Mouse (Mus musculus) liver, adult 2 months (tissue): ENCODE measurements around the gene Dnaaf1. TPM values are rescaled to one million over a fixed set of nuclear protein-coding genes. Genes with fewer than 3 reads are reported as not detected.
A peak's percentile ranks its signal among the peaks of the same experiment; 100 is the strongest.

Experiments used
- DNase-seq: peaks from one replicate; pipeline ENCODE4 v3.0.0-alpha.2; 2011; ENCODE audit warnings: low read depth, low spot score; ENCODE audit errors: extremely low read depth
- H3K27ac ChIP-seq: fragments of 200-500 bp; replicated peaks from 2 replicates; pipeline ENCODE4 v1.5.1; 2012; ENCODE audit warnings: low read depth, mild to moderate bottlenecking, control low read depth, inconsistent platforms, low read length; ENCODE audit not compliant: insufficient read depth
- H3K27me3 ChIP-seq: fragments of 200-500 bp; 2 replicates; pipeline ENCODE4 v1.6.1; 2012; ENCODE audit warnings: mild to moderate bottlenecking, moderate library complexity, low read length, inconsistent platforms; ENCODE audit not compliant: control insufficient read depth, insufficient read depth
- H3K36me3 ChIP-seq: fragments of 200-500 bp; 2 replicates; pipeline ENCODE4 v1.6.1; 2012; ENCODE audit warnings: low read length, inconsistent platforms; ENCODE audit not compliant: control insufficient read depth, insufficient read depth
- H3K4me1 ChIP-seq: fragments of 200-500 bp; 2 replicates; pipeline ENCODE4 v1.6.1; 2011; ENCODE audit warnings: low read length; ENCODE audit not compliant: control insufficient read depth, insufficient read depth
- H3K4me3 ChIP-seq: fragments of 200-500 bp; 2 replicates; pipeline ENCODE4 v1.5.1; 2011; ENCODE audit warnings: low read depth, mild to moderate bottlenecking, control low read depth, low read length, moderate library complexity; ENCODE audit not compliant: insufficient read depth
- H3K79me2 ChIP-seq: fragments of 200-500 bp; 2 replicates; pipeline ENCODE4 v1.6.1; 2012; ENCODE audit warnings: inconsistent platforms, mild to moderate bottlenecking, low read length, moderate library complexity; ENCODE audit not compliant: control insufficient read depth, insufficient read depth
- H3K9ac ChIP-seq: fragments of 200-500 bp; 2 replicates; pipeline ENCODE4 v1.6.1; 2012; ENCODE audit warnings: low read depth, mild to moderate bottlenecking, control low read depth, inconsistent platforms, low read length
- CTCF ChIP-seq: fragments of 200-500 bp; IDR thresholded peaks from 2 replicates; pipeline ENCODE4 v1.5.1; 2011; ENCODE audit warnings: low read depth, low read length, control low read depth
- POLR2A ChIP-seq: fragments of 200-500 bp; IDR thresholded peaks from 2 replicates; pipeline ENCODE4 v1.6.1; 2011; ENCODE audit warnings: low read length, control low read depth; ENCODE audit not compliant: insufficient read depth; ENCODE audit errors: extremely low read depth
- WGBS: fragments of 180-500 bp; shearing (Covaris S2); methylation state at CpG from one replicate; pipeline ENCODE4 v1.1.7; 2018; 5-methylcytosine and 5-hydroxymethylcytosine counted together
- polyA plus RNA-seq: library from polyadenylated mRNA; depleted of rRNA; stranded (reverse); fragments of >200 nt; gene quantifications from 2 replicates; pipeline ENCODE4 v1.2.3, GENCODE M21; 2012
- total RNA-seq: library from RNA; depleted of rRNA; stranded (reverse); fragments of >200 nt; gene quantifications from 2 replicates; pipeline ENCODE4 v1.2.3, GENCODE M21; 2014

Dnaaf1 gene
- total and polyA plus RNA-seq, 2 experiments = not detected

DNA sequence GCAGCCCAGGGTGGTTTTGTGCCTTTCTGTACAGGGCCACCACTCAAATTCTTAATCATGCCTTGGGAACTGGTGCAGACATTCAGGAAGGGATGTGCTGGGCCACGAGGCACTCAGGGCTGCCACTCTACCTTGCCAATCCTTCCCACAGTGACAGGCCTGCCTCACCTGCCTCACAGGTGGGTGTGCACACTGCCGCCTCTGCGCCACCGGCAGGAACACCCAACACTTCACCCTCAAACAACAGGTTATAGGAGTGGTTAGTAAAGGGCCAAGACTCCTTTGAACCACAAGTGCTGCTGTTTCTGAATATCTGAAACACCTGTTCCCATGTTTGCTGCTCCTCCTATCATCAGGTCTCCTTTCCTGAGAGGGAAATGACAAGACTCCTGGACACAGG lies 2.6 kb upstream of the Dnaaf1 start:
- Histone ChIP-seq H3K4me1 (peaks cover 6% of the 10 kb centered on the region), H3K36me3 (no peaks in the 10 kb centered on the region; the same call in 1 of the 2 replicates), H3K4me3 (no peak overlapping the region), H3K9ac (no peak overlapping the region), H3K79me2 (peaks cover 15% of the 10 kb centered on the region; the same call in 1 of the 2 replicates), H3K27ac (no peak overlapping the region), H3K27me3 (no peaks in the 10 kb centered on the region)
- TF ChIP-seq CTCF (no peak), POLR2A (no peak)
- 91% methylated on average over 4 of the region's 4 CpGs for WGBS
- no peak for DNase-seq

DNA sequence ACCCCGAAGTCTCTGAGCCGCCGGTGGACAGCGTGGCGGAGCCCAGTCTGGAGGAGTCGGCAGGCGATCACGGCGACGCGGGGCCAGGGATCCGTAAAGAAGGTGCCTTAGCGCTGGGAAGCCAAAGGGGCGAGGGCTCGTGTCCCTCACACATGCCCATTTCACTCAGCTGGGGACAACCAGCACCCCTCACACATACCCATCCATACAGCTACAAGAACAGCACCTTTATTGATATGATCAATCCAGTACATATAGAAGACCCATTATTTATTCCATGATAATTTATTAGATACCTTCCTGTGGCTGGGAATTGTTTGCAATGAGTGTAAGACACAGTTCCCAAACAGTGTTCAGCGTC lies 311 bp downstream of the Dnaaf1 start:
- Histone ChIP-seq H3K4me1 (peaks cover 6% of the 10 kb centered on the region), H3K9ac (peak overlapping the region; percentile 61), H3K27ac (no peak overlapping the region), H3K36me3 (no peaks in the 10 kb centered on the region), H3K79me2 (peaks cover 15% of the 10 kb centered on the region; the same call in 1 of the 2 replicates), H3K4me3 (peak overlapping the region; percentile 78), H3K27me3 (no peaks in the 10 kb centered on the region)
- TF ChIP-seq POLR2A (no peak), CTCF (no peak)
- DNase-seq = no peak
- WGBS = 2% methylated on average over 16 of the region's 16 CpGs

DNA sequence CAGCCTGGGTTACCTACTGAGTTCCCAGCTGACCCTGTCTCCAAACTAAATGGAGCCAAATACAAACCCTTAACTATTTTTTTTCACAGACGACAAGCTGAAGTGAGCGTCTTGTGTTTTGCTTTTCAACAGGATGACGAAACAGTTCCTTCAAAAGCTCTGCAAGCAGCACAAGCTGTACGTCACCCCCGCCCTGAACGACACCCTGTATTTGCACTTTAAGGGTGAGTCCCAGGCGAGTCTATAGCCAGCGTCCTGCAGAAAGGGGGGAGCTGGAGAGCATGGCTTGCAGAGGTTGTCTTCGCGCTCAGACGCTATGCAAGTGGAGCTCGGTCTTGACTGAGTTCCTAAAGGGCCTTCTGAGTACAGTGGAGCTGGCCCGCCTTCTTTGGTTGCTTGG lies 4.1 kb downstream of the Dnaaf1 start:
- Histone ChIP-seq H3K27me3 (no peaks in the 10 kb centered on the region), H3K4me3 (no peak overlapping the region), H3K4me1 (peaks cover 4% of the 10 kb centered on the region), H3K9ac (no peak overlapping the region), H3K27ac (no peak overlapping the region), H3K79me2 (peaks cover 1% of the 10 kb centered on the region; the same call in 1 of the 2 replicates), H3K36me3 (no peaks in the 10 kb centered on the region)
- DNase-seq = no peak
- TF ChIP-seq CTCF (no peak), POLR2A (no peak)
- 80% methylated on average over 13 of the region's 13 CpGs for WGBS

DNA sequence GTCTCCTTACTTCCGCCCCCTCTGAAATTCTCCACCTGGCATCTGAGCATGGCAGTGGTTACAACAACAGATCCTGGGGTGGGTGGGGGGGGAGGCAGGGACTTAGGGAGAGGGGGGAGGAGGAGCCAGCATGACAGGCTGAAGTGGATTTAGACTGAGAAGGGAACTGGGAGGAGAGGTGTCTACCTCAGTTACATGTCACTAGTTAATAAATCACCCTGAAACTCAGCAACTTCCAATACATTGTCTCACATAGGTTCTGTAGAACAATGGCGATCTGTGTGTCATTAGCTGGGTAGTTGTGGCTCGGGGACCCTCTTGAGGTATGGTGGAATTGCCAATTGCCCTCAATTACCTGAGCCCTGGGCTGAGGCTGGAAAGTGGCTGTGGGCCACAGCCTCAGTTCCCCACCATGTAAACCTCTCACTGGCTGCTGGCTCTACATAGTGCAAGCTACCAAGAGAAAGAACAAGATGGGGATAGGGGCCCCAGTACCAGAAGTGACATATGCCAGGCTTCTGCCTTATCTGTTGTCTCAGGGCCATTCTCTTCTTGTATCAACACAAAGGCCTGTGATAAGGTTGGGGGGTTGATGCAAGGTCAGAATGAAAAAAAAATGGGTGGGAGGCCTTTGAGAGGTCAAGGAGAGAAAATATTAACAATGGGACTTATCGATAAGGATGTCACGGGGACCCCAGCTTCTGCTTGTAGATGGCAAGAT lies 5.6 kb downstream of the Dnaaf1 start:
- Histone ChIP-seq H3K79me2 (no peaks in the 10 kb centered on the region), H3K27me3 (no peaks in the 10 kb centered on the region), H3K27ac (no peak overlapping the region), H3K4me3 (no peak overlapping the region), H3K36me3 (no peaks in the 10 kb centered on the region), H3K9ac (no peak overlapping the region), H3K4me1 (no peaks in the 10 kb centered on the region)
- TF ChIP-seq CTCF (no peak), POLR2A (no peak)
- no peak for DNase-seq
- 78% methylated on average over 5 of the region's 5 CpGs for WGBS

- no peak for DNase-seq
- TF ChIP-seq CTCF = no peak
- Histone ChIP-seq H3K27me3 (no peaks in the 10 kb centered on the region), H3K27ac (no peak overlapping the region), H3K4me1 (no peaks in the 10 kb centered on the region), H3K36me3 (no peaks in the 10 kb centered on the region), H3K4me3 (peak overlapping the region; percentile 17; the same call in 1 of the 2 replicates), H3K79me2 (no peaks in the 10 kb centered on the region), H3K9ac (peak overlapping the region; percentile 28; the same call in 1 of the 2 replicates)
- WGBS = 26% methylated on average over 24 of the region's 24 CpGs
Observed at GRCm38 (mm10) chr8:119585901-119586300, 10.9 kb downstream of the Dnaaf1 start.

DNA sequence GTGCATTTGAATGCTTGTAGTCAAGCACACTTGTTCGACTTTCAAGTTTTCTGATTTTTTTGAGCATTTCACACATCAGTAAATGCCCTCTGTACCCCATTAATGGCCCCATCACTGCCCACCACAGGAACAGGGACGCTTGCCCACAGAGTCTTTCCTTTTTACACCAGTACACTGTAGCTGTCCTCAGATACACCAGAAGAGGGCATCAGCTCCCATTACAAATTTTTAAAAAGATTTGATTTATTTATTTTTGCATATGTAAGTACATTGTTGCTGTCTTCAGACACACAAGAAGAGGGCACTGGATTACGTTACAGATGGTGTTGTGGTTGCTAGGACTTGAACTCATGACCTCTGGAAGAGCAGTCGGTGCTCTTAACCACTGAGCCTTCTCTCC lies 13.3 kb downstream of the Dnaaf1 start:
- 84% methylated on average over 4 of the region's 4 CpGs for WGBS
- no peak overlapping the region for H3K4me3 ChIP-seq
- 0 out of 2 replicates have a peak, but pooled peaks cover 2% of the 10 kb centered on the region for H3K4me1 ChIP-seq
- H3K27me3 ChIP-seq = no peaks in the 10 kb centered on the region
- no peak overlapping the region for H3K27ac ChIP-seq
- no peaks in the 10 kb centered on the region for H3K79me2 ChIP-seq
- no peak overlapping the region for H3K9ac ChIP-seq
- no peak for DNase-seq
- TF ChIP-seq POLR2A (no peak), CTCF (no peak)
- no peaks in the 10 kb centered on the region for H3K36me3 ChIP-seq
